Mouse (Mus musculus): Measurements from ENCODE around the gene Gpr152. TPM values are rescaled to one million over a fixed set of nuclear protein-coding genes. Genes with fewer than 3 reads are reported as not detected.

Gene Gpr152
- total RNA-seq, 2 experiments from 2014 or later = not detected

DNA sequence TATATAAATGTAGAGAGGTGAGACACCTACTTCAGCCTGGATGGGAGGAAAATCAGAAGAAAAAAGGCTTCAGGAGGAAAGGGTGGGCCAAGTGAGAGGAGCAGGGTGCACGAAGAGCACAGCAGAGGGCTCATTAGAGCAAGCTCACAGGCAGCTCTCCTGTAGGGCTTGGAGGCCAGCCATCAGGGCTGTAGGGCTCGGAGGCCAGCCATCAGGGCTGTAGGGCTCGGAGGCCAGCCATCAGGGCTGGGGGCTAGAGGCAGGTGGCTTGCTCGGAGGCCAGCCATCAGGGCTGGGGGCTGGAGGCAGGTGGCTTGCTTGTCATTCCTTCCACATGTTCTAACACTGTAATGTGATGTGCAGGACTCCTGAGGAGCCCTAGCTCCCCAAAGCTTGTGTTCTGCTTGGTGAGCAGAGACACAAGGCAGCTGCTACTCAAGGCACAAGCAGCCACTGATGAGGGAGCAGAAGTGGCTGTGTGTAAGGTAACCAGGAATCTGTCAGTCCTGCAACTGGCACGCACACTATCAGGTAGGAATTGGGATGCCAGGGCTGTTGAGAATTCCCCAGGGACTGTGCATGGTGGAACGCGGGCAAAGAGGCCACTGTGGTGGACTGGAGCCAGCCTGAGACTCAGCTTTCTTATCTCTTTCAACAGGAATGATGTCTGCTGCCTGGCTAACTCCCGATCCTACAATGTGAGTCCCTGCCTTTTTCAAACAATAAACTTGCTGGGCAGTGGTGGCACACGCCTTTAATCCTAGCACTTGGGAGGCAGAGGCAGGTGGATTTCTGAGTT lies 27.3 kb downstream of the Gpr152 start:
- DNase-seq = no peak
- intact Hi-C loops (cut with DNase I) = no loop called here

- DNase-seq = peak; percentile 99 to 100
- intact Hi-C loops (cut with DNase I) = loop anchor here (1.0 kb wide), 1 partner anchor 22 kb away; the partner anchor contains the start of gene Tbc1d10c
Measured at GRCm38 (mm10) chr19:4169378-4169784, 29.8 kb downstream of the Gpr152 start.

DNA sequence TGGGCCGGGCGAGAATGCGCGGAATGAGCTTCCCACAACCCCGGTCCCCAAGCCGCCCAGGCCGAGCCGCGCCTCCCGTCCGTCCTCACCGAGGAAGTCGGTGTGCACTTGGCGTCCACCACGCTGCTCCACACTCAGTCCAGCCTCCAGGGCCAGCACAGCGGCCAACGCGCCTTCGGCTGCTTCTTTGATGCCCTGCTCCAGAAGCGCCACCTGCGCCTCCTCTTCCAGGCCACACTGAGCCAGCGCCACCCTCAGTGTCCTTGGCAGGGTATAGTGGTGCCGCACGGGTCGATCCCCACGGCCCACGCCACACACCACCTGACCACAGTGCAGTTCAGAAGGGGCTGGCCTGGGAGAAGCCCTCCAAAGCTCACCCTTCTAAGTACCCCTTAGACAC lies 30.2 kb downstream of the Gpr152 start:
- intact Hi-C loops (cut with DNase I) = loop anchor here (1.0 to 2.0 kb wide), 2 partner anchors 21 to 59 kb away; partner anchors contain the start of gene Tbc1d10c
- DNase-seq = no peak

- intact Hi-C loops (cut with DNase I) = loop anchor here (2.0 kb wide), 1 partner anchor 58 kb away; no protein-coding TSS in a partner anchor
- no peak for DNase-seq
Measured at GRCm38 (mm10) chr19:4170723-4171392, 31.3 kb downstream of the Gpr152 start.

DNA sequence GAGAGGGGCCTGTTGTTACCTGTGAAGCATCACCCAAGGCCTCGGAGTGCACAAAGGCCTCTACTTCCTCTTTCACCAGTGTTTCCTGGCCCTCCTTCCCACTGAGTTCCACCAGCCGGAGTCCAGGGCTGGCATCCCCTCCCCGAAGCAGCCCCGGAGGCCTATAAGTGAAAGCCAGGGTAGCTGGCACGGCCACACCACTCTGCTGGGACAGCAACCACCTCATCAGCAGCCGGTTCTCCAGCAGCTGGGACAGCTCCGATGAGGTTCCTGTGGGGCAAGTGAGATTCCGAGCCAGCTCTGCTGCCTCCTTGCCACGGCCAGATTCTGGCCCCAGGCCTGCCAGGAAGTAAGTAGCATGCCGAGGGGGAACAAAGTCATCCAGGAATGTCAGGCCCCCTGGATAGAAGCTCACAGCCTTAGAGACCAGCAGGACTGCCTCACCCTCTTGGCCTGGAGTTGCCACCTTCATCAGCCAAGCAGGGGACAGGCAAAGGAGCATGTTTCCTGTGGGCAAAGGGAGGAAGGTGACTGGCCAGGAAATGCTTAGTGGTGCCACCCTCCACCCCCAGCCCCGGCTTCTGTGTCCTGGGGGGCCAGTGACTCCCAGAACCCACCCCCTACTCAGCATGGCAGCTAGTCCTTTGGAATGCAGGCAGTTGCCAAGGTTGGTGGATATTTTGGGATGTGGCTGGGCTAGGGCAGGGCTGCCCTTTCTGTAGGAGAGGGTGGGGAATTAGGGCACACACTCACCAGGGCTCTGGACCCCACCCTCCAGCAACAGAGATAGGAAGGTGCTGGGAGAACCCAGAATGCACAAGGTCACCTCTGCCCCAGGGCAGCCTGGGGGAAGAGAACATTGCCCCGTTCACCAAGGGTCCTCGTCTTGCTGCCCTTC lies 32.1 kb downstream of the Gpr152 start:
- intact Hi-C loops (cut with DNase I) = loop anchor here (2.0 kb wide), 1 partner anchor 57 kb away; no protein-coding TSS in a partner anchor
- peak in 1 of 2 experiments; percentile 41 for DNase-seq

GRCm38 (mm10) chr19:4172925-4173324 lies 33.3 kb downstream of the Gpr152 start:
- intact Hi-C loops (cut with DNase I) = no loop called here
- no peak for DNase-seq

DNA sequence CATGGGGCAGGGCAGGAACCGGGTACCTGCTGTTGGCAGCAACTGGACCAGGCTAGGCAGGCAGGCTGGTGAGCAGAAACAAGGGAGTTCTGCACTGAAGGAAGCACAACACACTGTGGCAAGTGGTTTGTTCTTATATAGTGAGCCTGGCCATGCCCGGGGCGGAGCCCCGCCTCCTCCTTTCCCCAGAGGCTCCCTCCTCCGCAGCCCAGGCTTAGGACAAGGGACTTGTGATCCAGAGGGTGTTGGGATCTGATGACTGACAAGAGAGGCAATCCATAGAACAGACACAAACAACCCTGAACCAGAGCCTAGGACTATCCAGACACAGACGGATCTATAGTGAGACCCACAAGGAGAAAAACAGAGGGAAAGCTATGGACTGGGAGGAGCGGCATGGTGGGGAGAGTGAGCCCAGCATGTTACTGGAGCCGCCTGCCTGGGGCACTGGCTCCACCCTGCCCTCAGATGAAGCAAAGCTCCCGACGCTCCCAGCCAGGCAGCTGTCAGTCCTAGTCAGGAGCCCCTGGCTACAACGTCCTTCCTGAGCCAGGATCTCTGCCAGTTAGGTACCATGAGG lies 35.9 kb downstream of the Gpr152 start, which contains the start of gene Carns1:
TSS of gene Carns1 (minus strand) at position 112 of the 580 bp plus-strand sequence.
- intact Hi-C loops (cut with DNase I) = no loop called here
- DNase-seq = peak in 1 of 2 experiments; percentile 61

GRCm38 (mm10) chr19:4180411-4180810 lies 40.8 kb downstream of the Gpr152 start:
- intact Hi-C loops (cut with DNase I) = no loop called here
- DNase-seq = no peak

- intact Hi-C loops (cut with DNase I) = no loop called here
- DNase-seq = peak in 1 of 2 experiments; percentile 57
Measured at GRCm38 (mm10) chr19:4181892-4182291, 42.3 kb downstream of the Gpr152 start.

GRCm38 (mm10) chr19:4183689-4184088 lies 44.1 kb downstream of the Gpr152 start:
- no peak for DNase-seq
- intact Hi-C loops (cut with DNase I) = no loop called here

DNA sequence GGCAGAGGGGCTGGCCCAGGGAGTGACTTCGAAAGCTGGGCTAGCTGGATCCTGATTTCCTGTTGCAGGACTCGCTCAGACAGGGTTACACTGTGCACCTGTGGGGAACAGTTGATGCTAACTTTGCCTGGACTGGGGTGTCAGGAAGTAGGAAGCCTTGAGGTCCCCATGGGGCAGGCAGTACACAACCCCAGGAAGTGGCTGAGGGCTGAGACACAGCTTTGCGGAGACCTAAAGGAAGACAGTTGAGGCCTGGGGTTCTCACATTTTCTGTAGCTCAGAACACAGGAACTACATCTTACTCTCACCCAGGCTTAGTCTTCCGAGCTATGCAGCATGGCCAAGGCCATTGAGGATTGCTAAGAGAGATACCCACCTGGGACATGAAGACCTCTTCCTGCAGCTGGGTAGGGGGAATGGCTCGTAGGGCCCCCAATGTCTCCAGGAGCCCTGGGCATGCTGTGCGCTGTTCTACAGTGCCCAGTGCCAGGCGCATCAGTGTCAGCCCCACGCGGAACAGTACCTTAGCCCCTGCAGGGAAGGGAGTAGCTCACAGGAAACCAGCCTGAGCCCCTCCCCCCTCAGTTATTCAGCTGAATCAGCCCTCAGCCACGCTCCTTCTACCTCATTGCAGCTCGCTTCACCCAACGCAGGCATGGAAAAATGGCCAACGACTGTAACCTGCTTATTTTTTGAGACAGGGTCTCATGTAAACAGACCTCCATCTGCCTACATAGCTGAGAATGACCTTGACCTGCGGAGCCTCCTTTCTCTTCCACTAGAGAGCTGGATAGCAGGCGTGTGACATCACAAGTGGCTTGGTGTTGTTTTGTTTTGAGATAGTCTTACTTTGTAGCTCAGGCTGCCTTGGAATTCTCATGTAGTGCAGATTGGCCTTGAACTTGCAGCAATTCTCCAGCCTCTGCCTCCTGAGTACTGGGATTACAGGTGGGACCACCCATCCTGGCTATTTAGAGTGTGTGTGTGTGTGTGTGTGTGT lies 45.7 kb downstream of the Gpr152 start:
- intact Hi-C loops (cut with DNase I) = no loop called here

GRCm38 (mm10) chr19:4187303-4187702 lies 47.7 kb downstream of the Gpr152 start:
- no peak for DNase-seq
- intact Hi-C loops (cut with DNase I) = no loop called here

More for the DNA sequence above, 45.7 kb downstream of the Gpr152 start:
- no peak for DNase-seq

DNA sequence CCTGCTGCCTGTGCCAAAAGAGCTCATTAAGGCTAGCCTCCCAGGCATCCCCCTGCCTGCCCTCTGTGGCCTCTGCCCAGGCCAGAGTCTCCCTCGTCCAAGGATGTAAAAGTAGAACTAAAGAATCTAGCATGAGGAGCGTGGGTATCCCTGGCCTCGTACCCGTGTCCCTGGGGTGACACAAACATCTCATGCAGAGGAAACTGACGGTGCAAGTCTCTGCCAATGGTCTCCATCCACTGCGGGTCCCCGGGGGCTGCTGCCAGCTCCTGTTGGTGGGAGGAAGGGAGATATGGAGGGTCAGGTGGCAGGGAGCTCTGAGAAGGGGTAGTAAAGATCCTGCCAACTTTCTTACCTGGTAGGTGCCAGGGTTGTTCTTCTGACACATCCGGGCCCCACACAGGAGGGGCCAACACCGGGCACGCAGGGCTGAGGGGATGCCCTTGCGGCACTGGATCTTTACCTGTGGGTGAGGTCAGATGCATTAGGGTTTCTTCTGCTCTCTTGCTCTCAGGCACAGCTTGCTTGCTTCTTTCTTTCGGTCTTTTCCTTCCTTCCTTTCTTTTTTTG lies 49.5 kb downstream of the Gpr152 start:
- DNase-seq = no peak
- intact Hi-C loops (cut with DNase I) = no loop called here

DNA sequence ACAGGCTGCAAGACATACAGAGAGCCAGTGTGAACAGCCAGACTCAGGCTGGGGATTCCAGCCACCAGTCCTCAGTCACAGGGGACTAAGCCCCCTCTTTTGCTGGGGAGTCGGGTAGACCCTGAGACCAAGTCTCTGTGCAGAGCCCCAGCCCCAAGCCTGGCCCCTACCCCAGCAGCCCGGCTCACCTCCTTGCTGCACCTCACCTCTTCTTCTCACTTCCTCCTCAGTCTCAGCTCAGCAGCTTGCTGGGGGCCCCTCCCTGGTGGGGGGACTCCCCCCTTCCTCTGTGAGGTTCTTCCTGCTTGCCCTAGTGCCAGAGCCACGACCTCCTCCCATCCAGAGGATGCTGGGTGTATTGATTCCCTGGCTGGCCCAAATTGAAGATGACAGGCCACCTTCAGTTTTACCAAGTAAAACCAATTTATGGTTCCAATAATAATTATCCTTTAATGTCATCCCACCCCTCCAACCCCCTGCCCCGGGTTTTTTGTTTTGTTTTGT lies 51.3 kb downstream of the Gpr152 start, which contains the start of gene Tbc1d10c:
TSS of gene Tbc1d10c (minus strand) at position 454 of the 504 bp plus-strand sequence.
- intact Hi-C loops (cut with DNase I) = loop anchor here (1.0 kb wide), 1 partner anchor 22 kb away; no protein-coding TSS in a partner anchor
- no peak for DNase-seq

DNA sequence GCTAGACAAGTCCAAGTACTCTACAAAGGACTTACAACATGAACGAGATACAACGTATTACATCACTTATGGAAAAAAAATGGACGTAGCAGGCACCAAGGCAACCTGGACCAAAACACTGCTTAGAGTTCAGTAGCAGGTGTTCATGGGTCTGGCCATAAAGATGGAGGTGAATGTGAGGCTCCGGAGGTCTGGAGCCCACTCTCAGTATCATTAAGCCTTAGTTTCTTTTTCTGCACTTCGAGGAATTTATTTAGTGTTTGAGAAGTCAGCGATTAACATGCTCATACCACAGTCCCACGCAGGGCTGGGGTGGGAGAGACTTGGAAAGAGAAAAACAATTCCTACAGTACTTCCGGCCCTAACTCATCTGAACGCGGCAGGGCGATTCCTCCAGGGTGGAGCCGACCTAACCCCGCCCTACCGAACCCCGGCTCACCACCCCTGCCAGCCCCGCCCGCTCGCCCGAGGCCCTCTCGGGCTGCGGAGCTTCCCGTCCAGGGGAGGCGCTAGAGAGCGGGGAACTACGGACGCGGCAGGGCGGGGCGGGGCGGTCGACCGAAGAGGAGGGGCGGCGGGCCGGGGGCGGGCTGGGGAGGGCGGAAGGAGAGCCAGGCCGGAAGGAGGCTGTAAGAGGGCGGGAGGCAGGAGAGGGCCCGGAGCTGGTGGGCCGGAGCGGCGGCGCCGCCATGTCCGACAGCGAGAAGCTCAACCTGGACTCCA lies 52.1 kb downstream of the Gpr152 start, which contains the start of gene Ppp1ca:
TSS of gene Ppp1ca (plus strand) at position 538 of the 723 bp plus-strand sequence.
- intact Hi-C loops (cut with DNase I) = loop anchor here (1.0 kb wide), 2 partner anchors 22 to 42 kb away; no protein-coding TSS in a partner anchor
- peak; percentile 97 for DNase-seq

GRCm38 (mm10) chr19:4192251-4192985 lies 52.8 kb downstream of the Gpr152 start:
- DNase-seq = no peak
- intact Hi-C loops (cut with DNase I) = loop anchor here (1.0 kb wide), 1 partner anchor 43 kb away; no protein-coding TSS in a partner anchor

- intact Hi-C loops (cut with DNase I) = no loop called here
- no peak for DNase-seq
Measured at GRCm38 (mm10) chr19:4193129-4193528, 53.5 kb downstream of the Gpr152 start.
